Mouse (Mus musculus) spleen, postnatal 14 days (tissue): Measurements from ENCODE around the gene Kcnab1.

Source experiments
- DNase-seq, 2 experiments: peaks; one replicate each; pipeline ENCODE4 v3.0.0; 2021 to 2022; ENCODE audit warnings: low spot score in 2 of 2

The Kcnab1 gene

GRCm38 (mm10) chr3:65204356-65205075 lies 95.3 kb downstream of the Kcnab1 start:
- DNase-seq = no peak

- DNase-seq = no peak
These were observed 96.4 kb downstream of the Kcnab1 start for GRCm38 (mm10) chr3:65205539-65206020.

GRCm38 (mm10) chr3:65213725-65214124 lies 104.5 kb downstream of the Kcnab1 start:
- DNase-seq = no peak

- DNase-seq = no peak
These were observed 105.5 kb downstream of the Kcnab1 start for GRCm38 (mm10) chr3:65214635-65215034.

- no peak for DNase-seq
These were observed 108.7 kb downstream of the Kcnab1 start for GRCm38 (mm10) chr3:65217673-65218579.

- no peak for DNase-seq
These were observed 111.1 kb downstream of the Kcnab1 start for GRCm38 (mm10) chr3:65220287-65220686.

GRCm38 (mm10) chr3:65223635-65224034 lies 114.5 kb downstream of the Kcnab1 start:
- no peak for DNase-seq

- no peak for DNase-seq
These were observed 121.8 kb downstream of the Kcnab1 start for GRCm38 (mm10) chr3:65230978-65231377.

GRCm38 (mm10) chr3:65231419-65232090 lies 122.4 kb downstream of the Kcnab1 start:
- no peak for DNase-seq

GRCm38 (mm10) chr3:65249023-65249422 lies 139.8 kb downstream of the Kcnab1 start:
- DNase-seq = no peak

GRCm38 (mm10) chr3:65260521-65260920 lies 151.3 kb downstream of the Kcnab1 start:
- no peak for DNase-seq

- DNase-seq = no peak
These were observed 153.6 kb downstream of the Kcnab1 start for GRCm38 (mm10) chr3:65262506-65263422.

GRCm38 (mm10) chr3:65273317-65273716 lies 164.1 kb downstream of the Kcnab1 start:
- no peak for DNase-seq

- DNase-seq = no peak
These were observed 168.6 kb downstream of the Kcnab1 start for GRCm38 (mm10) chr3:65277777-65278176.

- no peak for DNase-seq
These were observed 174.2 kb downstream of the Kcnab1 start for GRCm38 (mm10) chr3:65283366-65283765.

GRCm38 (mm10) chr3:65288994-65289393 lies 179.8 kb downstream of the Kcnab1 start:
- DNase-seq = no peak

GRCm38 (mm10) chr3:65296996-65297395 lies 187.8 kb downstream of the Kcnab1 start:
- no peak for DNase-seq

GRCm38 (mm10) chr3:65299205-65299604 lies 190.0 kb downstream of the Kcnab1 start:
- no peak for DNase-seq

GRCm38 (mm10) chr3:65301531-65301930 lies 192.3 kb downstream of the Kcnab1 start:
- DNase-seq = no peak

GRCm38 (mm10) chr3:65302559-65302958 lies 193.4 kb downstream of the Kcnab1 start:
- DNase-seq = no peak

GRCm38 (mm10) chr3:65315837-65316236 lies 206.7 kb downstream of the Kcnab1 start:
- DNase-seq = no peak
